Mouse (Mus musculus) intestine, embryonic 15.5 days (tissue): ENCODE results near the gene Dcun1d1. TPM values are rescaled to one million over a fixed set of nuclear protein-coding genes. Genes with fewer than 3 reads are reported as not detected.

Experiments used
- ATAC-seq: fragments of 200-750 bp; cut with Nextera tagmentation; 2 replicates; pipeline ENCODE4 v1.8.0; 2017; ENCODE audit warnings: moderate TSS enrichment, moderate library complexity
- H3K27ac ChIP-seq: fragments of 300-500 bp; sonication (generic); 2 replicates; pipeline ENCODE4 v1.5.1; 2015; ENCODE audit warnings: mild to moderate bottlenecking, inconsistent platforms
- H3K27me3 ChIP-seq: fragments of 300-500 bp; sonication (generic); replicated peaks from 2 replicates; pipeline ENCODE4 v1.6.1; 2015; ENCODE audit warnings: inconsistent platforms
- H3K36me3 ChIP-seq: fragments of 300-500 bp; sonication (generic); 2 replicates; pipeline ENCODE4 v1.6.1; 2015; ENCODE audit warnings: inconsistent platforms
- H3K4me1 ChIP-seq: fragments of 300-500 bp; sonication (generic); replicated peaks from 2 replicates; pipeline ENCODE4 v1.6.1; 2015; ENCODE audit warnings: inconsistent platforms
- H3K4me2 ChIP-seq: fragments of 300-500 bp; sonication (generic); replicated peaks from 2 replicates; pipeline ENCODE4 v1.6.1; 2015; ENCODE audit warnings: mild to moderate bottlenecking, inconsistent platforms
- H3K4me3 ChIP-seq: fragments of 300-500 bp; sonication (generic); replicated peaks from 2 replicates; pipeline ENCODE4 v1.5.1; 2015; ENCODE audit warnings: inconsistent platforms
- H3K9ac ChIP-seq: fragments of 300-500 bp; sonication (generic); 2 replicates; pipeline ENCODE4 v1.6.1; 2015; ENCODE audit warnings: inconsistent platforms
- H3K9me3 ChIP-seq: fragments of 300-500 bp; sonication (generic); 2 replicates; pipeline ENCODE4 v1.6.1; 2016; ENCODE audit warnings: inconsistent platforms
- WGBS: fragments of 180-500 bp; shearing (Covaris S2); methylation state at CpG from one replicate; pipeline ENCODE4 v1.1.7; 2015; 5-methylcytosine and 5-hydroxymethylcytosine counted together
- polyA plus RNA-seq: library from polyadenylated mRNA; unstranded; fragments of >200 nt; fragmentation: Nextera tagmentation; extraction: Ambion mirVana; gene quantifications from 2 replicates; pipeline ENCODE4 v1.2.1, GENCODE M21; 2015

Gene Dcun1d1
- 83.6 and 105 TPM in 2 replicates for polyA plus RNA-seq

DNA sequence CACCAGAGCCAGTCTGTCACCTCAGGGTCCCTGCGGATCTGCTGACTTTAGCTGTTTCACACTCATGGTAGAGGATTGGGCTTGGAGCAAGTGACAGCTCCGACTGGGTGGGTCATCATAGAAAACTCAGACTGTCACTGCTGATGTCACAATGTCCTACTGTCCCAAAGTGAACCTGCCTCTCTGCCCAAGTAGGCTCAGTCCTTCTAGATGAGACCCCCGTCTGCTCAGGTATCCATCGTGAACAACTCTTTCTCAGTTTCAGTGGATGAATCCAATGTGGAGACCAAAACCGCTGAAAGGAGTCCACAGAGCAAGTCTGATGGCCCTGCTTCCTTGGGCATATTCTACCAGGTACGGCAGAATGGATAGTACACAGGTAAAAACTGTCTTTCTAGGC lies at the start of gene Dcun1d1:
TSS of gene Dcun1d1 (minus strand) at position 101 of the 400 bp plus-strand sequence.
- Histone ChIP-seq H3K27ac (no peak within 1 kb of the TSS), H3K4me2 (no peak within 1 kb of the TSS), H3K27me3 (no peaks in the 10 kb centered on the region), H3K4me3 (no peak within 1 kb of the TSS), H3K36me3 (peaks cover 10% of the 10 kb centered on the region; the same call in 1 of the 2 replicates), H3K4me1 (peaks cover 5% of the 10 kb centered on the region; the same call in 1 of the 2 replicates), H3K9ac (no peak within 1 kb of the TSS), H3K9me3 (no peaks in the 10 kb centered on the region)
- ATAC-seq, result no peak
- WGBS, result 91% methylated on average over 6 of the region's 6 CpGs

DNA sequence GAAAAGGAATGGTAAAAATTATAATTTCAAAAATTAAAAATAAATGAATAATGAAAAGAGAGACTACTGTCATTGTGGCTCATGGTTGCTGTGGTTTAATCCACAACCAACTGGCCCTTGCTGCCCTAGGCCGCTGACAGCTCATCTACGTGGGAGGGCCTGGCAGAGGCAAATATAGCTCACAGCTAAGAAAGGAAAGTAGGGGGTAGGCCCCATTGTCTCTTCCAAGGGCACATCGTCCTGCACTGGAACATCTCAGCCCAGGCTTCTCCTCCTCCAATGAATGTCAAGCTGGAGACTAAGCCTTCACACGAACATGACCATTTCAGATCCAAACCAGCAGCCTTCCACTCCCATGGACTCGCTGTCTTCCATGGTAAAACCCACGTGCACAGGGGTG lies 49.0 kb upstream of the Dcun1d1 start:
- H3K27me3 ChIP-seq, result no peaks in the 10 kb centered on the region
- no peaks in the 10 kb centered on the region for H3K9me3 ChIP-seq
- no peak overlapping the region for H3K9ac ChIP-seq
- 90% methylated on average over 6 of the region's 6 CpGs for WGBS
- H3K27ac ChIP-seq, result no peak overlapping the region
- ATAC-seq, result no peak
- no peak overlapping the region for H3K4me2 ChIP-seq
- H3K4me3 ChIP-seq, result no peak overlapping the region
- H3K36me3 ChIP-seq, result peaks cover 7% of the 10 kb centered on the region; the same call in 1 of the 2 replicates
- H3K4me1 ChIP-seq, result no peaks in the 10 kb centered on the region

DNA sequence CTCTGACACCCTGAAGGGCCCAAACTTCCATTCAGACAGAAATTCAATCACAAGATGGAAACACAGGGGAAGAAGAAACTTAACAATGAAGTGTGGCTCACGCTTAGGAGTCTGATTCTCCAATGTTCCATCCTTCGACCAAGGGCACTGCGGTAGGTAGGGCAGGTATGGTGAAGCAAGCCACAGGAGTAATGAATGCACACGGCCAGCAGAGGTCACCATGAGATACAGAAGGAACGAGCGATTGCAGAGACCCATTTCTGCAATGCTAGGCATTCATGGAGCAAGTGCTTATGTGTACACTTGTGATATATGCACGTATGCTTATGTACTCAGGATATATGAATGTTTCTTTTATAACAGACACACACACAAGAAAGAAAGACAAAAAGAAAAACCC lies 36.3 kb upstream of the Dcun1d1 start:
- no peak overlapping the region for H3K4me3 ChIP-seq
- 0 out of 2 replicates have a peak, but pooled peaks cover 11% of the 10 kb centered on the region for H3K36me3 ChIP-seq
- 65% methylated on average over 7 of the region's 7 CpGs for WGBS
- no peak for ATAC-seq
- H3K27me3 ChIP-seq, result no peaks in the 10 kb centered on the region
- no peak overlapping the region for H3K4me2 ChIP-seq
- no peak overlapping the region for H3K9ac ChIP-seq
- no peaks in the 10 kb centered on the region for H3K4me1 ChIP-seq
- H3K9me3 ChIP-seq, result no peaks in the 10 kb centered on the region
- no peak overlapping the region for H3K27ac ChIP-seq

DNA sequence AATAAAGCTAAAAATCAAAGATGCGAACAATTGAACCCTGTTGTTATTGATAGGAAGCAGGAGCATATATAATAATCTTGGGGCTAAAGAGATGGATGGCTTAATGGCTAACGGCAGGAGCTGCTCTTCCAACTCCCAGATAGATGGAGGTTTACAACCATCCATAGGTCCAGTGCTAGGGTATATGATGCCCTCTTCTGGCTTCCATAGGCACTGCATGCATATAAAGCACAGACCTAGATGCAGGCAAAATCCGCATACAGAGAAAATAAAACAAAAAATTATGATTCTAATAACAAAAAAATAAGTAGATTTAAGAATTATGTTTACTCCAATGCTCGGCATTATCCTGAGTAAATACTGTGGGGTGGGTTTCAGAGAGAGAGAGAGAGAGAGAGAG lies 35.7 kb upstream of the Dcun1d1 start:
- H3K27ac ChIP-seq, result no peak overlapping the region
- no peak overlapping the region for H3K4me2 ChIP-seq
- H3K4me1 ChIP-seq, result no peaks in the 10 kb centered on the region
- no peak for ATAC-seq
- H3K27me3 ChIP-seq, result no peaks in the 10 kb centered on the region
- H3K9me3 ChIP-seq, result no peaks in the 10 kb centered on the region
- H3K4me3 ChIP-seq, result no peak overlapping the region
- H3K36me3 ChIP-seq, result 0 out of 2 replicates have a peak, but pooled peaks cover 10% of the 10 kb centered on the region
- 82% methylated on average over 4 of the region's 4 CpGs for WGBS
- no peak overlapping the region for H3K9ac ChIP-seq

DNA sequence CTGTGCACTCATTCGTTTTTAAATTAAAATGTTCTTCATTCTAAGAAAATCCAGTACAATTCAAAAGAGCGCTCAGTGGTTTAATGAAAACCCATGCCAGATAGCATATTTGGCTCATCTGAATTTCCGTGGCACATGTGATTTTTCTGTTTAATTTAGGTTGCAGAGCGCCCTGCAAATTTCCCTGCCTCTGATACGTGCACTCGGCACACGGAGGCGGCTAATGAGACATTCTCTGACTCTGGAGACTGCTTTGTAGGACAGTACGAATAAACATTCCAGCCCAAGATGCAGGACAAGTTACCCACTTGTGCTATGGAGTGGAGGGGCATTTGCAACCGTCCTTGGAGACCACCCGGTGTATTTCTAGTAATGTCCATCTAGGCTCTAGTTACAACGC lies 33.9 kb upstream of the Dcun1d1 start:
- Histone ChIP-seq H3K27ac (no peak overlapping the region), H3K9me3 (no peaks in the 10 kb centered on the region), H3K36me3 (0 out of 2 replicates have a peak, but pooled peaks cover 10% of the 10 kb centered on the region), H3K4me1 (no peaks in the 10 kb centered on the region), H3K4me3 (no peak overlapping the region), H3K4me2 (no peak overlapping the region), H3K9ac (no peak overlapping the region), H3K27me3 (no peaks in the 10 kb centered on the region)
- WGBS, result 93% methylated on average over 12 of the region's 12 CpGs
- ATAC-seq, result no peak

DNA sequence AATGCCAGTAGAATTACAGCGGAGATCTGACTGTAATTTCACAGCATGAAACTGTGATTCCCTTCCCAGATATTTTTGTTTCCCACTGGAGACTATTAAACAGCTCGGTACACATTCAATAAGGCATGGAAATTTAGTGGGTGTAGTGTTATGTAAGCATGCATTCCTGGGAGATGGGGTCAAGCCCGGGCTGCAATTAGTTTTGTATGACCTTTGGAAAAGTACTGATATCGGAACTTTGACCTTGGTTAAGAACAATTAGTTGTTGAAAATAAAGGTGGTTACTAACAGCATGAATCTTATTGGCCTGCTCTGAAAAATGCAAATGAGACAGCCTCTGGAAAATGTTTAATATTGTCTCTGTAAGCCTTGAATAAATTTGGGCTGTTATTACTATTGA lies 33.2 kb upstream of the Dcun1d1 start:
- Histone ChIP-seq H3K4me3 (no peak overlapping the region), H3K27me3 (no peaks in the 10 kb centered on the region), H3K4me1 (no peaks in the 10 kb centered on the region), H3K9me3 (no peaks in the 10 kb centered on the region), H3K27ac (no peak overlapping the region), H3K36me3 (0 out of 2 replicates have a peak, but pooled peaks cover 10% of the 10 kb centered on the region), H3K4me2 (no peak overlapping the region), H3K9ac (no peak overlapping the region)
- no peak for ATAC-seq
- 84% methylated on average over 4 of the region's 4 CpGs for WGBS

DNA sequence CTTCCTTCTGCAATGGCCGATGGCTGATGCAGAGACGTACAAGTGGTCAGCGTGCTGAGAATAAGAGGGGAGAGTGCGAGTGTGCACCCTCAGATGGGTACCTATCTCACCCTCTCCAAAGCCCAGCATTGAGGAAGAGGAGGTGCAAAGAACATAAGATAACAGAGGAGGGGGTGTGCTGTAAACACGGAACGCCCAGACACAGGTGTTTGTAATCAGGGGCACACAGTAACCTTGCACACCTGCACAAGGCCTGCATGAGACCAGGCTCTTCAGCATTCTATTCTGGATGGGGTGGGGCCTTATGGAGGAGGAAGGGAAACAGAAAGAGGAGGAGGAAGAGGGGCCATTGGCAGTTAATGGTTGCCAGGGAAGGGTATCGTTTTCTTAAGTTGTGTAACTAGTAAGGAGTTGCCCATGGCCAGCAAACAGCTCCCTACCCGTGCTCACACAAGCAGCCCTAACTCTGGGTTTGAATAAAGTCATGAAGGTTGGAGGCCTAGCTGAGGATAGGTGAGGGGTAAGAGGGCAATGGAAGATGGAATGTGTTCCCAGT lies 30.2 kb upstream of the Dcun1d1 start:
- Histone ChIP-seq H3K4me1 (no peaks in the 10 kb centered on the region), H3K9me3 (no peaks in the 10 kb centered on the region), H3K4me2 (no peak overlapping the region), H3K4me3 (no peak overlapping the region), H3K36me3 (peaks cover 5% of the 10 kb centered on the region; the same call in 1 of the 2 replicates), H3K9ac (no peak overlapping the region), H3K27ac (no peak overlapping the region), H3K27me3 (no peaks in the 10 kb centered on the region)
- ATAC-seq, result no peak
- WGBS, result 86% methylated on average over 8 of the region's 8 CpGs

DNA sequence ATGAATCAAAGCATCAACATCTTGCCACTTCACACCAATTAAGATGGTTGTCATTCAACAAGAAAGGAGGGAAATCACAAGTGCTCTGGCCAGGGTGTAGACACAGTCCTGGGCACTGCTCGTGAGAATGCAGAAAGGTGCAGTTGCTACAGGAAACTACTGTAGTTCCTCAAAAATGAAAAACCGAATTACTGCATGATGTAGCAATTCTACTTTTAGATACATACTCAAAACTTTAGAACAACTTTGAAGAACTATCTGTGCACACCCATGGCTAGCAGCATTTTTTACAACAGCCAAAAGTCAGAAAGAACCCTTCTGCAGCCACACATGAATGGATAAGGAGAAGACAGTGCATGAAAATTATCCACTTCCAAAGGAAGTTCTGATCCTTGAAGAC lies 29.2 kb upstream of the Dcun1d1 start:
- Histone ChIP-seq H3K9me3 (no peaks in the 10 kb centered on the region), H3K4me2 (no peak overlapping the region), H3K27ac (no peak overlapping the region), H3K4me3 (no peak overlapping the region), H3K4me1 (no peaks in the 10 kb centered on the region), H3K9ac (no peak overlapping the region), H3K27me3 (no peaks in the 10 kb centered on the region), H3K36me3 (no peaks in the 10 kb centered on the region; the same call in 1 of the 2 replicates)
- ATAC-seq, result no peak
- 79% methylated on average over 2 of the region's 2 CpGs for WGBS

DNA sequence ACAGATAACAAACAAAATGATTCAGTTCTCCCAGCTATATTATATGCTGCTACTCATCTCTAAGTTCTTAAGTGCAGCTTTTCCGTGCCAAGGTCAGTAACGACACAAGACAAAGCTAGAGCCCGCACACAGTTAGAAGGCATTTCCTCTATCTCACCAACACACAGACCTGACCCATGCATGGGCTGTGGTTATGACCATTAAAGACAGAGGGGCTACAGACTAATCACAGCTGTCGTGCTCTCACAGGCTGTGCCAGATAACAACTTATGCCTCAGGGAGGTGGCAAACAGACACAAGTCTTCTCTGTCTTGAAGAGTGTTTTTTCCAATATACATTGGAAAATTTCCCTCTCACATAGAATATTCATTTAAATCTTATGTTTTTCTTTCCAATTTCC lies 27.7 kb upstream of the Dcun1d1 start:
- Histone ChIP-seq H3K4me2 (no peak overlapping the region), H3K9ac (no peak overlapping the region), H3K36me3 (no peaks in the 10 kb centered on the region; the same call in 1 of the 2 replicates), H3K27ac (no peak overlapping the region), H3K4me3 (no peak overlapping the region), H3K27me3 (no peaks in the 10 kb centered on the region), H3K4me1 (no peaks in the 10 kb centered on the region), H3K9me3 (no peaks in the 10 kb centered on the region)
- ATAC-seq, result no peak
- 81% methylated on average over 4 of the region's 4 CpGs for WGBS

DNA sequence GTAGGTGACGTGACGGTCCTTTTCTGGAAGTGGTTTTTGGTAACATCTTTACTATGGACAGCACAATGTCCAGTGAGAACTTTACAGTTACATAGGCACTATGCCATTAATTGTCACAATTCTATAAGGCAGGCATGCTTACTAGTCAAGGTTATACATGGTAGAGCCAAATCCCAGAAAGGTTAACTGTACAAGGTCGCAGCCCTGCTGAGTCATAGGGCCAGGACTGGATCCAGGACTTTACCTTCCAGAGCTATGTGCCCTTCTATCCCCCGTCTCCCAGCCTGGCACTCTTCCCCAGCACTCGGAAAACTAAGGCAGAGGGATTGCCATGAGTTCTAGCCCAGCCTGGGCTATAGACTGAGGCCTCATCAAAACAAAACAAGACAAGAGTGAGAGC lies 26.7 kb upstream of the Dcun1d1 start:
- H3K9me3 ChIP-seq, result no peaks in the 10 kb centered on the region
- H3K4me3 ChIP-seq, result no peak overlapping the region
- H3K4me1 ChIP-seq, result no peaks in the 10 kb centered on the region
- no peaks in the 10 kb centered on the region; the same call in 1 of the 2 replicates for H3K36me3 ChIP-seq
- 94% methylated on average over 5 of the region's 5 CpGs for WGBS
- H3K4me2 ChIP-seq, result no peak overlapping the region
- H3K9ac ChIP-seq, result no peak overlapping the region
- H3K27ac ChIP-seq, result no peak overlapping the region
- no peak for ATAC-seq
- no peaks in the 10 kb centered on the region for H3K27me3 ChIP-seq

DNA sequence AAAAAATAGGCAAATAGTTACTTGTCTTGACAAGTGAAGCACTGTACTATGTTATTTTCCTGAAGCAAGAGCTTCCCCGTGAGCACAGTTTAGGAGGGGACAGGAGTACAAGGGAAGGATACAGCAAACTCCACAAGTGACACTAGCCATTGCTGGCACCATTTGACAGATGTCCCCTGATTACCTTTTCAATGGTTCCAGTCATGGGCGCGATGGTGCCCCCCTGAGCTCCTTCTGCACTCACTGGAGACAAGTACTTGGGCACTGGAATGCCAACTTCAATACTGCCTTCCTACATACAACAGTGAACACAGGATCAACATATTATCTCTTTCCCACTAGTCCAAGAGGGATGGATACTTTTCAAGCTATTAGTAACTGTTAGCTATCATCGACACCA lies 26.2 kb upstream of the Dcun1d1 start:
- no peak for ATAC-seq
- H3K27me3 ChIP-seq, result no peaks in the 10 kb centered on the region
- H3K27ac ChIP-seq, result no peak overlapping the region
- 93% methylated on average over 4 of the region's 4 CpGs for WGBS
- no peaks in the 10 kb centered on the region for H3K9me3 ChIP-seq
- H3K9ac ChIP-seq, result no peak overlapping the region
- no peak overlapping the region for H3K4me3 ChIP-seq
- no peaks in the 10 kb centered on the region for H3K4me1 ChIP-seq
- H3K4me2 ChIP-seq, result no peak overlapping the region
- no peaks in the 10 kb centered on the region; the same call in 1 of the 2 replicates for H3K36me3 ChIP-seq

DNA sequence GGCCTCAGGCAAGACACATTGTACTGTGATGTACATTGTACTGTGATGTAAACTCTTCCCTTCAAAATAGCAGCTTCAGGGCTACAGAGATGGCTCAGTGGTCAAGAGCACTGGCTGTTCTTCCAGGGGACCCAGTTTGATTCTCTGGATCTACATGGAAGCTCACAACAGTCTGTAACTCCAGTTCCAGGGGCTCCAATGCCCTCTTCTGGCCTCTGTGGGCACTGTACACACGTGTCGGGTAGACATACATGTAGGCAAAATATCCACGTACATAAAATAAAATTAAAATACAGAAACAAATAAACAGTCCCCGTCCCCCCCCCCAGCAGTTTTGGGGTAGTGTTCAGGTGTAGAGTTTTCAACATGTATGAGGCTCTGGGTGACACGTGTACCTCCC lies 25.7 kb upstream of the Dcun1d1 start:
- 89% methylated on average over 5 of the region's 5 CpGs for WGBS
- Histone ChIP-seq H3K27me3 (no peaks in the 10 kb centered on the region), H3K36me3 (no peaks in the 10 kb centered on the region; the same call in 1 of the 2 replicates), H3K9ac (no peak overlapping the region), H3K4me3 (no peak overlapping the region), H3K4me2 (no peak overlapping the region), H3K27ac (no peak overlapping the region), H3K9me3 (no peaks in the 10 kb centered on the region), H3K4me1 (no peaks in the 10 kb centered on the region)
- no peak for ATAC-seq

DNA sequence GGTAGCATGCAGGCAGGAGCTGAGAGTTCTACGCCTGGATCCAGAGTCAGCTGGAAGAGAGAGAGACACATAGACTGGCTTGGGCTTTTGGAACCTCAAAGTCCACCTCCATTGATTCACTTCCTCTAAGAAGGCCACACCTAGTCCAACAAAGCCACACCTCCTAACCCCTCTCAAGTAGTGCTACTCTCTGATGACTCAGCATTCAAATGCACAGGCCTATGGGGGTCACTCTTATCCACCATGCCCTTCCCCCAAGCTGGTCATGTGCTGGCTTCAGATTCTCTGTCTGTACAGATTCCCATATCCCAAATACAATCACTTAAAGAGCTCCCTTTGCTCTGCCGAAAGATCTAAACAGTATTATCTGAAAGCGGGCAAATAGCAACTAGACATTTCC lies 20.0 kb upstream of the Dcun1d1 start:
- Histone ChIP-seq H3K4me3 (no peak overlapping the region), H3K27me3 (no peaks in the 10 kb centered on the region), H3K4me2 (no peak overlapping the region), H3K36me3 (no peaks in the 10 kb centered on the region), H3K9me3 (no peaks in the 10 kb centered on the region), H3K9ac (no peak overlapping the region), H3K27ac (no peak overlapping the region), H3K4me1 (no peaks in the 10 kb centered on the region)
- no peak for ATAC-seq
- 95% methylated on average over 3 of the region's 3 CpGs for WGBS
